Comparison of ENCODE assay signal across 12 mouse cellular contexts in the genomic region with DNA sequence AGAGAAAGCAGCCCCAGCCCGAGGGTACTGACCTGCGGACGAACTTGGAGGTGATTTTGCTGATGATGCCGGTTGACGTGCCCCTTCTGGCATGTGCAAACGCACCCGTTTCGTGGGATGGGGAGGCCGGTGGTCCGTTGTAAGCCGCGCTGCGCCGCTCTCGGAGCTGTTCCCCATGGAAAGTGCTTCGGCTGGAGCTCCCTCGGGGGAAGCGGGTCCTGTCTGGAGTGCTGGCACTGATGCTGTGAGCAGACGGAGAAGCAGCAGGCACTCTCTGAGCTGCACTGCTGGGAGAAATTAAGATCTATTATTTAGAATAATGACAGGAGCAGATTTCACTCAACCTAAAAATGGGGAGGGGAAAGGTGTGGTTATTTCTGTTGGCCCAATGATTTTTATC. TPM values are rescaled to one million over a fixed set of nuclear protein-coding genes. Genes with fewer than 3 reads are reported as not detected.
DNase-seq lines count a peak whose midpoint lies in the region; ATAC-seq lines count a peak whose summit lies in the region.
"Had no signal": no experiment of that assay in that cellular context is flagged by ENCODE, and none has a peak within 500 bp of the region (broad histone marks: within the 10 kb centered on the region; RNA-seq: fewer than 3 reads in every experiment).

No protein-coding gene starts in this region.

- H3K27ac ChIP-seq in forebrain, embryonic 16.5 days (ENCODE audit: low read length): peak overlapping the region; percentile 89
- H3K27ac ChIP-seq: liver, embryonic 14.5 days had no signal

- H3K36me3 ChIP-seq in forebrain, embryonic 16.5 days (ENCODE audit: control insufficient read depth, insufficient read depth): peaks cover 22% of the 10 kb centered on the region; the same call in 1 of the 2 replicates

- ATAC-seq in cerebellum, adult (ENCODE audit: insufficient number of reproducible peaks, low FRiP score, low TSS enrichment): no peak
- peak; percentile 91 for ATAC-seq in forebrain, embryonic 16.5 days

- no peaks in the 10 kb centered on the region for H3K27me3 ChIP-seq in forebrain, embryonic 16.5 days (replicated peaks; ENCODE audit: control insufficient read depth, insufficient read depth, low read length)

- no peaks in the 10 kb centered on the region for H3K9me3 ChIP-seq in forebrain, embryonic 16.5 days (ENCODE audit: control insufficient read depth, low read length)

- DNase-seq in cerebellum, adult 11 months: peak; percentile 14
- DNase-seq in brain, embryonic 18.5 days (ENCODE audit: low read depth, low spot score): peak; percentile 36
- peak; percentile 67 to 68 for DNase-seq in layer of hippocampus, adult 8-10 months (ENCODE audit: low spot score in 2 of 2)
- DNase-seq in lung, adult 18-20 months: no peak
- no peak for DNase-seq in lung, postnatal 25 days (ENCODE audit: low spot score)
- DNase-seq in frontal cortex, postnatal 25 days (ENCODE audit: low spot score in 2 of 2): no peak
- DNase-seq: gastrocnemius, postnatal 25 days; kidney, adult 9 months had no signal

- 35% methylated on average over 19 of the region's 19 CpGs for WGBS in forebrain, embryonic 16.5 days

- H3K4me2 ChIP-seq in forebrain, embryonic 16.5 days (ENCODE audit: low read length): peak overlapping the region; percentile 20; the same call in 1 of the 2 replicates

- H3K4me3 ChIP-seq in forebrain, embryonic 16.5 days (replicated peaks; ENCODE audit: low read length): no peak overlapping the region

- H3K4me1 ChIP-seq in forebrain, embryonic 16.5 days (replicated peaks; ENCODE audit: control insufficient read depth, insufficient read depth, low read length): peaks cover 23% of the 10 kb centered on the region

- no peak overlapping the region for H3K9ac ChIP-seq in forebrain, embryonic 16.5 days (replicated peaks; ENCODE audit: low read depth, low read length)
- H3K9ac ChIP-seq: liver, embryonic 14.5 days had no signal

RNA-seq across cellular contexts. Expression of a gene that starts 22.4 kb away (rescaled TPM):
- 0.92 and 1.3 TPM in 2 replicates for polyA plus RNA-seq in forebrain, embryonic 16.5 days (2015; fragmentation: Nextera tagmentation; extraction: Ambion mirVana)
- 1 to 10 TPM; 7.2 to 8.9 (median 8.4) TPM for total RNA-seq in layer of hippocampus, adult 8-10 months (2022)
- total RNA-seq: neutrophil, adult 5-6 weeks had no signal

RNA-seq across cellular contexts. Expression of a gene that starts 59.1 kb away (rescaled TPM):
- 105 and 106 TPM in 2 replicates for polyA plus RNA-seq in forebrain, embryonic 16.5 days (2015; fragmentation: Nextera tagmentation; extraction: Ambion mirVana)
- total RNA-seq in layer of hippocampus, adult 8-10 months (2022): 100 to 1,000 TPM; 104 to 131 (median 119) TPM

Comparison
In these comparisons a context has a peak if more than half of its experiments do, and no peak if none do; other contexts are left out.
1. DNase-seq: peak in cerebellum, adult 11 months (single experiment), brain, embryonic 18.5 days (single experiment) and layer of hippocampus, adult 8-10 months (2 of 2); none in lung, adult 18-20 months (0 of 2), lung, postnatal 25 days (single experiment) and frontal cortex, postnatal 25 days (0 of 2).